Mouse (Mus musculus) olfactory bulb, adult 2 months (tissue): ENCODE data around the gene Tex14.

Experiments used
- CTCF ChIP-seq: fragments of 200-500 bp; IDR thresholded peaks from 2 replicates; pipeline ENCODE4 v1.5.1; 2012; ENCODE audit warnings: low read depth, mild to moderate bottlenecking, low read length, moderate library complexity; ENCODE audit not compliant: insufficient read depth
- POLR2A ChIP-seq: fragments of 200-500 bp; IDR thresholded peaks from 2 replicates; pipeline ENCODE4 v1.6.1; 2012; ENCODE audit warnings: mild to moderate bottlenecking, low read depth, low read length, moderate library complexity; ENCODE audit not compliant: insufficient read depth

- TF ChIP-seq CTCF (no peak), POLR2A (no peak)
Measured at GRCm38 (mm10) chr11:87574520-87575180, 169.8 kb downstream of the Tex14 start.
